Mouse (Mus musculus) hematopoietic stem cell, adult 5-6 weeks (primary cell): ENCODE data around the gene Fam169a. TPM values are rescaled to one million over a fixed set of nuclear protein-coding genes. Genes with fewer than 3 reads are reported as not detected.
"Not testable (repeated sequence)": the region's sequence is repeated elsewhere in the genome, so short reads cannot be mapped to it uniquely, and the experiment has no call there.

ENCODE experiments used
- ATAC-seq, 2 experiments: fragments of 125-278 bp in 1 of 2; replicated peaks in 1 of 2; 2 replicates each; pipeline ENCODE4 v1.8.0; 2016 to 2017; ENCODE audit warnings: inconsistent platforms in 2 of 2, mild to moderate bottlenecking in 2 of 2, moderate number of reproducible peaks in 2 of 2, low read depth in 1 of 2, moderate TSS enrichment in 1 of 2; ENCODE audit not compliant: low FRiP score in 2 of 2, poor library complexity in 2 of 2, severe bottlenecking in 2 of 2, insufficient read depth in 1 of 2, low TSS enrichment in 1 of 2
- total RNA-seq: library from RNA; stranded (forward); fragments of 172-1452, 232-1000 nt; gene quantifications from 2 replicates; pipeline ENCODE4 v1.2.3, GENCODE M21; 2017

The Fam169a gene
- 3.7 and 6.4 TPM in 2 replicates for total RNA-seq

- ATAC-seq, result peak in 1 of 2 experiments; percentile 23; a peak in 1 of 4 replicates
Measured at GRCm38 (mm10) chr13:97066649-97067550, at the start of gene Fam169a. TSS of gene Fam169a (plus strand) at chr13:97067286.

- ATAC-seq, result no peak
Measured at GRCm38 (mm10) chr13:97017711-97018110, 49.4 kb upstream of the Fam169a start.

GRCm38 (mm10) chr13:97020122-97020521 is 47.0 kb upstream of the Fam169a start:
- ATAC-seq, result no peak

- ATAC-seq, result no peak
Measured at GRCm38 (mm10) chr13:97021906-97022305, 45.2 kb upstream of the Fam169a start.

- ATAC-seq, result no peak
Measured at GRCm38 (mm10) chr13:97030075-97030474, 37.0 kb upstream of the Fam169a start.

- no peak for ATAC-seq
Measured at GRCm38 (mm10) chr13:97034262-97034661, 32.8 kb upstream of the Fam169a start, which contains the start of gene 1700029F12Rik. TSS of gene 1700029F12Rik (minus strand) at chr13:97034362.

GRCm38 (mm10) chr13:97051158-97051557 is 15.9 kb upstream of the Fam169a start:
- ATAC-seq, result no peak

- peak; percentile 56 to 62 for ATAC-seq
Measured at GRCm38 (mm10) chr13:97052667-97053066, 14.4 kb upstream of the Fam169a start.

GRCm38 (mm10) chr13:97053844-97054243 is 13.2 kb upstream of the Fam169a start:
- ATAC-seq, result no peak

GRCm38 (mm10) chr13:97057817-97058216 is 9.3 kb upstream of the Fam169a start:
- no peak for ATAC-seq

- ATAC-seq, result no peak
Measured at GRCm38 (mm10) chr13:97059746-97060145, 7.3 kb upstream of the Fam169a start.

- ATAC-seq, result no peak
Measured at GRCm38 (mm10) chr13:97060331-97060730, 6.8 kb upstream of the Fam169a start.

GRCm38 (mm10) chr13:97062151-97062550 is 4.9 kb upstream of the Fam169a start:
- no peak for ATAC-seq

- ATAC-seq, result peak; percentile 87 to 88
Measured at GRCm38 (mm10) chr13:97063431-97063830, 3.7 kb upstream of the Fam169a start.

GRCm38 (mm10) chr13:97064413-97064812 is 2.7 kb upstream of the Fam169a start:
- peak; percentile 18 to 54; a peak in 2 of 4 replicates for ATAC-seq

- ATAC-seq, result not testable (repeated sequence)
Measured at GRCm38 (mm10) chr13:97064844-97065621, 2.1 kb upstream of the Fam169a start.

- ATAC-seq, result no peak
Measured at GRCm38 (mm10) chr13:97067691-97068090, 605 bp downstream of the Fam169a start.

- no peak for ATAC-seq
Measured at GRCm38 (mm10) chr13:97068151-97068550, 1.1 kb downstream of the Fam169a start.
